Mouse (Mus musculus) forebrain, embryonic 13.5 days (tissue): ENCODE measurements around the gene Bcl9l. TPM values are rescaled to one million over a fixed set of nuclear protein-coding genes. Genes with fewer than 3 reads are reported as not detected.

ENCODE experiments used
- ATAC-seq: fragments of 200-750 bp; cut with Nextera tagmentation; 2 replicates; pipeline ENCODE4 v1.8.0; 2017
- H3K27ac ChIP-seq: fragments of 300-500 bp; sonication (generic); 2 replicates; pipeline ENCODE4 v1.5.1; 2015; ENCODE audit warnings: inconsistent platforms, mild to moderate bottlenecking, moderate library complexity
- H3K27me3 ChIP-seq: fragments of 300-500 bp; sonication (generic); 2 replicates; pipeline ENCODE4 v1.6.1; 2015; ENCODE audit warnings: mild to moderate bottlenecking, inconsistent platforms
- H3K36me3 ChIP-seq: fragments of 300-500 bp; sonication (generic); 2 replicates; pipeline ENCODE4 v1.6.1; 2015; ENCODE audit warnings: mild to moderate bottlenecking, inconsistent platforms; ENCODE audit not compliant: poor library complexity, severe bottlenecking
- H3K4me1 ChIP-seq: fragments of 300-500 bp; sonication (generic); 2 replicates; pipeline ENCODE4 v1.6.1; 2015; ENCODE audit warnings: inconsistent platforms
- H3K4me2 ChIP-seq: fragments of 300-500 bp; sonication (generic); 2 replicates; pipeline ENCODE4 v1.6.1; 2015; ENCODE audit warnings: inconsistent platforms, mild to moderate bottlenecking, moderate library complexity
- H3K4me3 ChIP-seq: fragments of 300-500 bp; sonication (generic); 2 replicates; pipeline ENCODE4 v1.5.1; 2015; ENCODE audit warnings: mild to moderate bottlenecking, inconsistent platforms
- H3K9ac ChIP-seq: fragments of 300-500 bp; sonication (generic); 2 replicates; pipeline ENCODE4 v1.6.1; 2015; ENCODE audit warnings: mild to moderate bottlenecking, inconsistent platforms
- H3K9me3 ChIP-seq: fragments of 300-500 bp; sonication (generic); replicated peaks from 2 replicates; pipeline ENCODE4 v1.6.1; 2016; ENCODE audit warnings: inconsistent platforms
- WGBS: fragments of 180-500 bp; shearing (Covaris S2); methylation state at CpG from one replicate; pipeline ENCODE4 v1.1.7; 2015; 5-methylcytosine and 5-hydroxymethylcytosine counted together
- polyA plus RNA-seq: library from polyadenylated mRNA; unstranded; fragments of >200 nt; fragmentation: Nextera tagmentation; extraction: Ambion mirVana; gene quantifications from 2 replicates; pipeline ENCODE4 v1.2.1, GENCODE M21; 2015

The Bcl9l gene
- polyA plus RNA-seq, 1 experiment from 2014 or later, result 8.6 TPM

DNA sequence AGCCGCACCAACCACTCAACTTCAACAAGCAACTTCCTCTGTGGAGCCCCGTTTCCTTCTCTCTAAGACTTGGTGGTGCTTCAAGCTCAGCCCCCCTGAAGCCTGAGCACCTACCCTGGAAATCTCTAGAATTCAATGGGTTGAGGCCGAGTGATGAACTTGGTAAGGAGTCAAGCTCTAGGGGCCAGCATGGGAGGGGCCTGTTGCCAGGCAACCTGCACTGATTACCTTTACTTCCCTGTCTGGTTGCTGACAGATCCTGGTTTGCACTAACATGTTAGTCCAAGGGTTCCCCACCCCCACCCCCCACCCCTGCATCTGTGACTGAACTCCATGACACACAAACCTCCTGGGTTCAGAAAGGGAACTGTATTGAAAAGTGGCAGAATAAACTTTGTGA lies 62.4 kb downstream of the Bcl9l start:
- Histone ChIP-seq H3K9ac (no peak overlapping the region), H3K4me2 (no peak overlapping the region), H3K4me3 (no peak overlapping the region), H3K9me3 (no peaks in the 10 kb centered on the region), H3K27me3 (no peaks in the 10 kb centered on the region), H3K36me3 (no peaks in the 10 kb centered on the region), H3K4me1 (no peaks in the 10 kb centered on the region), H3K27ac (no peak overlapping the region)
- no peak for ATAC-seq
- WGBS, result 81% methylated on average over 3 of the region's 3 CpGs

DNA sequence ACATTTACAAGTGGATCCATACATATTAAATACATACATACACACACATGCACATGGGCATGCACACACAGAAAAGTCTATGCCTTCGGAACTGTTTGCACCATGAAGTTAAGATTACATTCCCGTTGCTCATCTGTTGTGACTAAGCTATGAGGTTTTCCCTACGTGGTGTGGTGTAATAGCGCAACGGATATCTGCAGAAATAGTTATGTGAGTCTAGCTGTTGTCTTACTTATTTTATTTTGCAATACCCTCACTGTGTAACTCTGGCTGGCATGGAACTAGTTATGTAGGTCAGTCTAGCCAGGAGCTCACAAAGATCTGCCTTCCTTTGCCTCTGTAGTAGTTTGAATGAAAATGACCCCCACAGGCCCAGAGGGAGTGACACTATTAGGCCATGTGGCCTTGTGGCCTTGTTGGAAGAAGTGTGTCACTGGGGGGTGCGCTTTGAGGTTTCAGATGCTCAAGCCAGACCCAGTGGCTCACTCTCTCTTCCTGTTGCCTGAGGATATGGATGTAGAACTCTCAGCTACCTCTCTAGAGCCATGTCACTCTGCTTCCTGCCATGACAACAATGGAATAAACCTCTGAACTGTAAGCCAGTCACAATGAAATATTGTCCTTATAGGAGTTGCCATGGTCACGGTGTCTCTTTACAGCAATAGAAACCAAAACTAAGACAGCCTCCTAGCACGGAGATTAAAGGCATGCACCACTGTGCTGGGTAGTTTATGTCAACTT lies 66.0 kb downstream of the Bcl9l start:
- no peaks in the 10 kb centered on the region for H3K9me3 ChIP-seq
- H3K4me2 ChIP-seq, result no peak overlapping the region
- no peaks in the 10 kb centered on the region for H3K36me3 ChIP-seq
- no peaks in the 10 kb centered on the region for H3K27me3 ChIP-seq
- 88% methylated on average over 8 of the region's 8 CpGs for WGBS
- H3K27ac ChIP-seq, result no peak overlapping the region
- no peaks in the 10 kb centered on the region for H3K4me1 ChIP-seq
- H3K9ac ChIP-seq, result no peak overlapping the region
- H3K4me3 ChIP-seq, result no peak overlapping the region
- no peak for ATAC-seq

DNA sequence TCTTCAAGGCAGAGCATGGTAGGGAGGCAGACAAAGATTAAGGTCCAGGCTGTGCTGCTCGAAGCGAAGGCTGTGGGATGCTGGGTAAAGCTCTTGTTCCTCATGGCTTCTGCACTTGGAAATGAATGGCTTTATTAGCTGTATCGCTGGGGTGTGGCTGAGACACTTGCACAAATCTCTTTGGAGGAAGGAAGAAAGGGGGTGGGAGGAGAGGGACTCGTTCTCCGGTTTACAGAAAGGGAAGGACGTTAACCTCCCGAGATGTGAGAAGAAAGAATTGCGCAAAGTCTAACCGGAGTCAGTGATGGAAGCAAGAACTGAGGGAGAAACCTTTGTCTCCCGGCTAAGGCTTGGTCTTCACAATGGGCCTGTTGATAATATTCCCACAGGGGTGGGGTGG lies 68.5 kb downstream of the Bcl9l start:
- Histone ChIP-seq H3K4me2 (no peak overlapping the region), H3K9me3 (no peaks in the 10 kb centered on the region), H3K36me3 (no peaks in the 10 kb centered on the region), H3K4me3 (no peak overlapping the region), H3K27me3 (no peaks in the 10 kb centered on the region), H3K4me1 (no peaks in the 10 kb centered on the region), H3K27ac (no peak overlapping the region), H3K9ac (no peak overlapping the region)
- ATAC-seq, result no peak
- 84% methylated on average over 10 of the region's 10 CpGs for WGBS

DNA sequence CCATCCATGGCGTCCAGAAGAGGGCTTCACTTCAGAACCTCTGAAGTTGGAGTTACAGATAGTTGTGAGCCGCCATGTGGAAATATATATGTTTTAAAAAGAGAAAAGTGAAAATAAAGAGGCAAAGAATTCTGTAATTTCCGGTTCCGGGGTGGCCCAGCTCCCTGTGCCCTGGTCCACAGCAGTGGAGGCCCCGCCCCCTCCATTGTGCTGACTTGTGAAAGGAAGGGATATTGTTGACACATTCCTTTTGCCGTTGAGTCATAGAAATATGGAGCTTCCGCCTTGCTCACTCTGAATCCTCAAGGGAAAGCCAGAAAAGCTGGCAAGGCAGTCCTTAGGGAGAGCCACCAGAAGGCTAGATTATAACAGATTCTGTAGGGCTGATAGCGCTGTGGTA lies 69.5 kb downstream of the Bcl9l start:
- WGBS, result 77% methylated on average over 8 of the region's 8 CpGs
- Histone ChIP-seq H3K4me2 (no peak overlapping the region), H3K27me3 (no peaks in the 10 kb centered on the region), H3K9me3 (no peaks in the 10 kb centered on the region), H3K4me3 (no peak overlapping the region), H3K9ac (no peak overlapping the region), H3K27ac (no peak overlapping the region), H3K4me1 (no peaks in the 10 kb centered on the region), H3K36me3 (no peaks in the 10 kb centered on the region)
- ATAC-seq, result no peak

Other genes starting within 250 kb of the Bcl9l start
- 25.2 and 26.4 TPM in 2 replicates for gene Cbl, start 248.8 kb upstream of the Bcl9l start, polyA plus RNA-seq
- not detected in 2 replicates for gene Ccdc153, start 242.1 kb upstream of the Bcl9l start, polyA plus RNA-seq
- gene Pdzd3, start 231.4 kb upstream of the Bcl9l start, polyA plus RNA-seq, result 0.39 and 0.40 TPM in 2 replicates
- 4.4 and 4.5 TPM in 2 replicates for gene Nlrx1, start 214.2 kb upstream of the Bcl9l start, polyA plus RNA-seq
- 9.2 and 10.9 TPM in 2 replicates for gene Abcg4, start 194.2 kb upstream of the Bcl9l start, polyA plus RNA-seq
- gene Hinfp, start 177.2 kb upstream of the Bcl9l start, polyA plus RNA-seq, result 30.5 and 38.4 TPM in 2 replicates
- 14.0 and 19.6 TPM in 2 replicates for gene C2cd2l, start 162.5 kb upstream of the Bcl9l start, polyA plus RNA-seq
- gene Dpagt1, start 156.8 kb upstream of the Bcl9l start, polyA plus RNA-seq, result 36.8 and 40.1 TPM in 2 replicates
- gene H2afx, start 148.1 kb upstream of the Bcl9l start, polyA plus RNA-seq, result 393 TPM in 2 replicates
- gene Hmbs, start 138.6 kb upstream of the Bcl9l start, polyA plus RNA-seq, result 91.6 and 92.2 TPM in 2 replicates
- gene Vps11, start 121.2 kb upstream of the Bcl9l start, polyA plus RNA-seq, result 34.9 and 37.9 TPM in 2 replicates
- 22.4 and 26.5 TPM in 2 replicates for gene Hyou1, start 103.3 kb upstream of the Bcl9l start, polyA plus RNA-seq
- gene Slc37a4, start 86.0 kb upstream of the Bcl9l start, polyA plus RNA-seq, result 23.3 and 29.6 TPM in 2 replicates
- gene Rps25, start 75.7 kb upstream of the Bcl9l start, polyA plus RNA-seq, result 1,416 and 1,661 TPM in 2 replicates
- gene Trappc4, start 75.2 kb upstream of the Bcl9l start, polyA plus RNA-seq, result 311 and 314 TPM in 2 replicates
- 29.1 and 30.3 TPM in 2 replicates for gene Ccdc84, start 64.3 kb upstream of the Bcl9l start, polyA plus RNA-seq
- gene Foxr1, start 41.7 kb upstream of the Bcl9l start, polyA plus RNA-seq, result not detected in 2 replicates
- not detected in 2 replicates for gene Upk2, start 27.8 kb upstream of the Bcl9l start, polyA plus RNA-seq
- not detected in 2 replicates for gene Cxcr5, start 79.1 kb downstream of the Bcl9l start, polyA plus RNA-seq
- gene Ddx6, start 122.1 kb downstream of the Bcl9l start, polyA plus RNA-seq, result 28.1 and 30.0 TPM in 2 replicates
- gene Treh, start 190.4 kb downstream of the Bcl9l start, polyA plus RNA-seq, result not detected in 2 replicates